Mouse (Mus musculus) MEL (cell line): ENCODE measurements around the gene Mri1.

Experiments
- CTCF ChIP-seq, 3 experiments: IDR thresholded peaks in 2 of 3; conservative IDR thresholded peaks in 1 of 3; 2 replicates each; pipeline ENCODE4 v1.5.1; 2011 to 2012; ENCODE audit warnings: low read length in 3 of 3, low read depth in 2 of 3, mild to moderate bottlenecking in 2 of 3, improper control_type of control experiment in 1 of 3, inconsistent platforms in 1 of 3, mixed read lengths in 1 of 3, moderate library complexity in 1 of 3; ENCODE audit not compliant: control insufficient read depth in 1 of 3, insufficient read depth in 1 of 3, poor library complexity in 1 of 3, severe bottlenecking in 1 of 3
- MAZ ChIP-seq: IDR thresholded peaks from 2 replicates; pipeline ENCODE4 v1.6.1; 2012; ENCODE audit warnings: low read depth, mild to moderate bottlenecking, inconsistent platforms, low read length, improper control_type of control experiment
- POLR2A ChIP-seq, 2 experiments: IDR thresholded peaks; 2 replicates each; pipeline ENCODE4 v1.6.1; 2011 to 2012; ENCODE audit warnings: low read length in 2 of 2, mild to moderate bottlenecking in 2 of 2, control low read depth in 1 of 2, improper control_type of control experiment in 1 of 2, low read depth in 1 of 2, moderate library complexity in 1 of 2; ENCODE audit not compliant: control insufficient read depth in 1 of 2, insufficient read depth in 1 of 2, poor library complexity in 1 of 2
- RCOR1 ChIP-seq: IDR thresholded peaks from 2 replicates; pipeline ENCODE4 v1.6.1; 2012; ENCODE audit warnings: low read depth, mild to moderate bottlenecking, inconsistent platforms, low read length, improper control_type of control experiment
- TAL1 ChIP-seq: IDR thresholded peaks from 2 replicates; pipeline ENCODE4 v1.6.1; 2012; ENCODE audit warnings: mild to moderate bottlenecking, inconsistent platforms, low read length, moderate library complexity, mixed read lengths
- TCF12 ChIP-seq: IDR thresholded peaks from 2 replicates; pipeline ENCODE4 v1.6.1; 2014; ENCODE audit warnings: low read depth, mild to moderate bottlenecking, inconsistent platforms, low read length, improper control_type of control experiment, moderate library complexity

GRCm38 (mm10) chr8:84233055-84233454, 24.1 kb downstream of the Mri1 start:
- TF ChIP-seq TCF12 (no peak), RCOR1 (no peak), CTCF (IDR thresholded peaks at IDR 0.05 in 2 of 3, conservative IDR thresholded peaks at IDR 0.05 in 1 of 3; ENCODE audit: control insufficient read depth in 1 of 3, insufficient read depth in 1 of 3, low read depth in 2 of 3, low read length in 3 of 3, poor library complexity in 1 of 3, severe bottlenecking in 1 of 3) (no peak), POLR2A (IDR thresholded peaks at IDR 0.05; ENCODE audit: control insufficient read depth in 1 of 2, insufficient read depth in 1 of 2, low read depth in 1 of 2, low read length in 2 of 2, poor library complexity in 1 of 2) (no peak), TAL1 (no peak), MAZ (no peak)
